28 mouse cellular contexts compared by ENCODE assay signal in genomic region chr6:129876549-129876948, GRCm38 (mm10). TPM values are rescaled to one million over a fixed set of nuclear protein-coding genes. Genes with fewer than 3 reads are reported as not detected.
DNase-seq lines count a peak whose midpoint lies in the region; ATAC-seq and TF ChIP-seq lines count a peak whose summit lies in the region.
"Had no signal": no experiment of that assay in that cellular context is flagged by ENCODE, and none has a peak within 500 bp of the region (broad histone marks: within the 10 kb centered on the region; RNA-seq: fewer than 3 reads in every experiment).

TSS of gene Klra17 (minus strand) at chr6:129876672.

- H3K4me1 ChIP-seq in CH12.LX (ENCODE audit: control insufficient read depth in 1 of 2, insufficient read depth in 2 of 2) = no peaks in the 10 kb centered on the region
- H3K4me1 ChIP-seq in bone marrow, adult 2 months (ENCODE audit: control insufficient read depth, insufficient read depth, low read length) = peaks cover 2% of the 10 kb centered on the region
- H3K4me1 ChIP-seq in heart, embryonic 11.5 days (ENCODE audit: control insufficient read depth, insufficient read depth, low read length) = no peaks in the 10 kb centered on the region
- no peaks in the 10 kb centered on the region for H3K4me1 ChIP-seq in forebrain, embryonic 16.5 days (replicated peaks; ENCODE audit: control insufficient read depth, insufficient read depth, low read length)
- H3K4me1 ChIP-seq: embryonic facial prominence, embryonic 15.5 days; forebrain, embryonic 12.5 days; heart, embryonic 10.5 days; heart, embryonic 15.5 days; hindbrain, embryonic 15.5 days had no signal

- no peak for TF ChIP-seq POLR2A in CH12.LX (IDR thresholded peaks at IDR 0.05; ENCODE audit: low read depth, low read length)
- no peak for TF ChIP-seq POLR2A in bone marrow, adult 2 months (IDR thresholded peaks at IDR 0.05; ENCODE audit: borderline replicate concordance, control insufficient read depth, low read depth, low read length)

- dilution Hi-C loops in CH12.LX (cut with MboI; ENCODE audit: extremely low pct_ligation_motif_present, extremely low pct_unique_long_range_greater_than_20kb, low sequenced_read_pairs) = no loop called here

- WGBS in bone marrow, adult 2 months = 0% methylated on average over 1 of the region's 1 CpGs
- 58% methylated on average over 1 of the region's 1 CpGs for WGBS in heart, embryonic 11.5 days (ENCODE audit: insufficient replicate concordance)
- WGBS in forebrain, embryonic 16.5 days = 42% methylated on average over 1 of the region's 1 CpGs

- no peak within 1 kb of the TSS for H3K4me2 ChIP-seq in CH12.LX (ENCODE audit: insufficient read depth, low read depth, poor library complexity, severe bottlenecking)
- H3K4me2 ChIP-seq in heart, embryonic 11.5 days = no peak within 1 kb of the TSS
- no peak within 1 kb of the TSS for H3K4me2 ChIP-seq in forebrain, embryonic 16.5 days (ENCODE audit: low read length)
- H3K4me2 ChIP-seq: embryonic facial prominence, embryonic 15.5 days; forebrain, embryonic 12.5 days; heart, embryonic 15.5 days; hindbrain, embryonic 15.5 days had no signal

- no peak for TF ChIP-seq EP300 in CH12.LX (IDR thresholded peaks at IDR 0.05; ENCODE audit: low read length)

- no peak within 1 kb of the TSS for H3K9ac ChIP-seq in CH12.LX (ENCODE audit: insufficient read depth, low read depth)
- no peak within 1 kb of the TSS for H3K9ac ChIP-seq in heart, embryonic 11.5 days (ENCODE audit: low read depth, low read length)
- no peak within 1 kb of the TSS for H3K9ac ChIP-seq in forebrain, embryonic 16.5 days (replicated peaks; ENCODE audit: low read depth, low read length)
- H3K9ac ChIP-seq: embryonic facial prominence, embryonic 15.5 days; forebrain, embryonic 12.5 days; forebrain, postnatal 0 days; heart, embryonic 15.5 days; hindbrain, embryonic 15.5 days had no signal

- no peaks in the 10 kb centered on the region for H3K9me3 ChIP-seq in CH12.LX (replicated peaks; ENCODE audit: low read length)
- H3K9me3 ChIP-seq in heart, embryonic 11.5 days (replicated peaks; ENCODE audit: control insufficient read depth, low read length) = 0 out of 2 replicates have a peak, but pooled peaks cover 4% of the 10 kb centered on the region
- peaks cover 11% of the 10 kb centered on the region; the same call in 1 of the 2 replicates for H3K9me3 ChIP-seq in forebrain, embryonic 16.5 days (ENCODE audit: control insufficient read depth, low read length)
- H3K9me3 ChIP-seq: embryonic facial prominence, embryonic 15.5 days; heart, embryonic 15.5 days had no signal

- H3K79me2 ChIP-seq in CH12.LX (replicated peaks; ENCODE audit: control insufficient read depth, extremely low read depth, insufficient read depth, poor library complexity, severe bottlenecking) = no peaks in the 10 kb centered on the region

- no peak within 1 kb of the TSS for H3K4me3 ChIP-seq in CH12.LX (replicated peaks in 1 of 3; ENCODE audit: low read depth in 2 of 3, low read length in 2 of 3, poor library complexity in 1 of 3)
- peak within 1 kb of the TSS; percentile 54 for H3K4me3 ChIP-seq in bone marrow, adult 2 months (replicated peaks; ENCODE audit: control insufficient read depth, low read depth, low read length)
- H3K4me3 ChIP-seq in heart, embryonic 11.5 days (ENCODE audit: low read depth, low read length) = no peak within 1 kb of the TSS
- no peak within 1 kb of the TSS for H3K4me3 ChIP-seq in forebrain, embryonic 16.5 days (replicated peaks; ENCODE audit: low read length)
- H3K4me3 ChIP-seq: embryonic facial prominence, embryonic 15.5 days; erythroblast, embryonic 14.5 days; forebrain, embryonic 12.5 days; gastrocnemius, adult 2 months; heart, embryonic 10.5 days; heart, embryonic 15.5 days; hindbrain, embryonic 15.5 days had no signal

- peak; percentile 0 for DNase-seq in CH12.LX (ENCODE audit: extremely low read depth)
- peak; percentile 10 for DNase-seq in splenic B cell, adult 2 months (ENCODE audit: low read depth, low spot score)
- DNase-seq in kidney, postnatal 36 days = no peak
- DNase-seq: adrenal gland, adult 8-10 months; adrenal gland, postnatal 36 days; cerebellum, adult 18-20 months; cerebellum, adult 9-11 months; cerebellum, postnatal 36 days; forebrain, postnatal 0 days; gastrocnemius, adult 2 months; gastrocnemius, postnatal 25 days; heart, adult 18-20 months; kidney, adult 2 months had no signal

- H3K27me3 ChIP-seq in CH12.LX (replicated peaks) = no peaks in the 10 kb centered on the region
- no peaks in the 10 kb centered on the region for H3K27me3 ChIP-seq in splenic B cell, adult 2 months (ENCODE audit: control insufficient read depth, insufficient read depth, low read length, poor library complexity, severe bottlenecking)
- H3K27me3 ChIP-seq in heart, embryonic 11.5 days (ENCODE audit: control insufficient read depth, insufficient read depth, low read length) = no peaks in the 10 kb centered on the region
- no peaks in the 10 kb centered on the region for H3K27me3 ChIP-seq in forebrain, embryonic 16.5 days (replicated peaks; ENCODE audit: control insufficient read depth, insufficient read depth, low read length)
- H3K27me3 ChIP-seq: embryonic facial prominence, embryonic 15.5 days; forebrain, embryonic 12.5 days; heart, embryonic 15.5 days; hindbrain, embryonic 15.5 days had no signal

- H3K27ac ChIP-seq in CH12.LX (ENCODE audit: insufficient read depth, low read depth) = no peak within 1 kb of the TSS
- H3K27ac ChIP-seq in bone marrow, adult 2 months (ENCODE audit: control insufficient read depth, insufficient read depth, low read depth, low read length, poor library complexity) = no peak within 1 kb of the TSS
- no peak within 1 kb of the TSS for H3K27ac ChIP-seq in heart, embryonic 11.5 days (ENCODE audit: low read depth, low read length)
- no peak within 1 kb of the TSS for H3K27ac ChIP-seq in forebrain, embryonic 16.5 days (ENCODE audit: low read length)
- H3K27ac ChIP-seq: embryonic facial prominence, embryonic 15.5 days; forebrain, embryonic 12.5 days; gastrocnemius, adult 2 months; heart, embryonic 10.5 days; heart, embryonic 15.5 days; hindbrain, embryonic 15.5 days had no signal

- no peak for TF ChIP-seq RAD21 in CH12.LX (IDR thresholded peaks at IDR 0.05; ENCODE audit: low read depth, low read length)

- in situ Hi-C loops in CH12.LX (cut with MboI; ENCODE audit: low pct_ligation_motif_present, low pct_unique_long_range_greater_than_20kb, low sequenced_read_pairs) = no loop called here

- H3K36me3 ChIP-seq in CH12.LX (replicated peaks in 1 of 2; ENCODE audit: control insufficient read depth in 1 of 2, insufficient read depth in 1 of 2, low read length in 1 of 2) = no peaks in the 10 kb centered on the region
- H3K36me3 ChIP-seq in splenic B cell, adult 2 months (ENCODE audit: control insufficient read depth, insufficient read depth, low read length, poor library complexity, severe bottlenecking) = no peaks in the 10 kb centered on the region
- no peaks in the 10 kb centered on the region for H3K36me3 ChIP-seq in heart, embryonic 11.5 days (ENCODE audit: control insufficient read depth, insufficient read depth, low read length)
- H3K36me3 ChIP-seq in forebrain, embryonic 16.5 days (ENCODE audit: control insufficient read depth, insufficient read depth) = no peaks in the 10 kb centered on the region
- H3K36me3 ChIP-seq: embryonic facial prominence, embryonic 15.5 days; forebrain, embryonic 12.5 days; heart, embryonic 10.5 days; heart, embryonic 15.5 days; hindbrain, embryonic 15.5 days had no signal

- peak; percentile 62 to 74; a peak in 3 of 4 replicates for ATAC-seq in hematopoietic stem cell, adult 5-6 weeks (replicated peaks in 1 of 2; ENCODE audit: insufficient read depth in 1 of 2, low FRiP score in 2 of 2, low TSS enrichment in 1 of 2, low read depth in 1 of 2, poor library complexity in 2 of 2, severe bottlenecking in 2 of 2)
- ATAC-seq in heart, embryonic 11.5 days (replicated peaks; ENCODE audit: insufficient number of reproducible peaks, low FRiP score, low TSS enrichment) = no peak
- ATAC-seq in forebrain, embryonic 16.5 days = no peak
- ATAC-seq: forebrain, postnatal 0 days; intestine, embryonic 16.5 days had no signal

- TF ChIP-seq CTCF in CH12.LX (conservative IDR thresholded peaks at IDR 0.05 in 1 of 2, IDR thresholded peaks at IDR 0.05 in 1 of 2; ENCODE audit: low read depth in 2 of 2, low read length in 2 of 2) = no peak
- TF ChIP-seq CTCF in bone marrow, adult 2 months (IDR thresholded peaks at IDR 0.05; ENCODE audit: control insufficient read depth, insufficient read depth, low read length) = no peak

TF ChIP-seq in CH12.LX, 34 proteins besides CTCF, POLR2A, EP300 and RAD21:
- TF ChIP-seq TCF12 (IDR thresholded peaks at IDR 0.05; ENCODE audit: low read depth, low read length) (no peak), JUND (conservative IDR thresholded peaks at IDR 0.05; ENCODE audit: low read depth, low read length) (no peak), SIN3A (IDR thresholded peaks at IDR 0.05; ENCODE audit: low read length) (no peak), KAT2A (IDR thresholded peaks at IDR 0.05; ENCODE audit: insufficient replicate concordance, low read length) (no peak)

RNA-seq across cellular contexts. Expression of gene Klra17, which starts in this region (rescaled TPM):
- not detected in 2 replicates for total RNA-seq in CH12.LX (2012; rRNA removed)
- total RNA-seq in CH12.LX (2014; rRNA removed) = not detected in 2 replicates
- not detected in 2 replicates for polyA plus RNA-seq in CH12.LX (2012; ENCODE audit: insufficient read length, low read depth)
- polyA plus RNA-seq in bone marrow, adult 2 months (2011; ENCODE audit: insufficient read depth, insufficient read length, low replicate concordance, missing spikeins) = 3.4 and 8.5 TPM in 2 replicates
- 5.0 TPM in 1 of 2 replicates, not detected in the other for total RNA-seq in hematopoietic stem cell, adult 5-6 weeks (2017)
- not detected in 2 replicates for polyA plus RNA-seq in heart, embryonic 11.5 days (2014; fragmentation: Nextera tagmentation; extraction: Ambion mirVana)
- not detected in 2 replicates for polyA plus RNA-seq in forebrain, embryonic 16.5 days (2015; fragmentation: Nextera tagmentation; extraction: Ambion mirVana)
- total RNA-seq: adrenal gland, postnatal 36 days; forebrain, postnatal 0 days; gastrocnemius, adult 2 months; gastrocnemius, postnatal 25 days; heart, adult 18-20 months; heart, postnatal 25 days had no signal
- polyA plus RNA-seq: brain, embryonic 14.5 days; embryonic facial prominence, embryonic 11.5 days; erythroblast, embryonic 14.5 days; forebrain, embryonic 12.5 days; forebrain, postnatal 0 days; heart, embryonic 10.5 days; heart, embryonic 15.5 days; hindbrain, embryonic 11.5 days; hindbrain, embryonic 15.5 days; intestine, embryonic 16.5 days had no signal

Comparison
In these comparisons a context has a peak if more than half of its experiments do, and no peak if none do; other contexts are left out.
1. Peak in DNase-seq in CH12.LX; RNA of the gene not detected or under 1 TPM.
2. ATAC-seq: peak in hematopoietic stem cell, adult 5-6 weeks (2 of 2); none in heart, embryonic 11.5 days (single experiment) and forebrain, embryonic 16.5 days (single experiment).